Comparison of ENCODE assay signal across 29 mouse cellular contexts in genomic region chr13:67791921-67792455, GRCm38 (mm10). TPM values are rescaled to one million over a fixed set of nuclear protein-coding genes. Genes with fewer than 3 reads are reported as not detected.
"Had no signal": no experiment of that assay in that cellular context is flagged by ENCODE, and none has a peak within 500 bp of the region (broad histone marks: within the 10 kb centered on the region; RNA-seq: fewer than 3 reads in every experiment).

No protein-coding gene starts in this region.

- ATAC-seq: hindbrain, postnatal 0 days; intestine, embryonic 16.5 days; liver, embryonic 12.5 days had no signal

- H3K9ac ChIP-seq: heart, embryonic 12.5 days; hindbrain, embryonic 13.5 days; hindbrain, embryonic 15.5 days; kidney, embryonic 15.5 days; limb, embryonic 13.5 days; limb, embryonic 15.5 days; liver, embryonic 12.5 days; liver, embryonic 14.5 days had no signal

- H3K4me1 ChIP-seq: heart, embryonic 10.5 days; heart, embryonic 12.5 days; hindbrain, embryonic 13.5 days; hindbrain, embryonic 15.5 days; kidney, embryonic 15.5 days; limb, embryonic 13.5 days; limb, embryonic 15.5 days; liver, embryonic 12.5 days had no signal

- H3K4me3 ChIP-seq: gastrocnemius, adult 2 months; heart, embryonic 10.5 days; heart, embryonic 12.5 days; hindbrain, embryonic 13.5 days; hindbrain, embryonic 15.5 days; kidney, embryonic 15.5 days; left cerebral cortex, adult 2 months; limb, embryonic 13.5 days; limb, embryonic 15.5 days; liver, embryonic 12.5 days had no signal

- H3K27ac ChIP-seq: gastrocnemius, adult 2 months; heart, embryonic 10.5 days; hindbrain, embryonic 13.5 days; hindbrain, embryonic 15.5 days; hindbrain, postnatal 0 days; kidney, embryonic 15.5 days; kidney, postnatal 0 days; left cerebral cortex, adult 2 months; limb, embryonic 13.5 days; limb, embryonic 15.5 days; liver, embryonic 12.5 days; liver, embryonic 14.5 days had no signal

- H3K9me3 ChIP-seq: heart, embryonic 10.5 days; limb, embryonic 15.5 days had no signal

- DNase-seq: gastrocnemius, adult 2 months; gastrocnemius, postnatal 10 days; gastrocnemius, postnatal 25 days; heart, adult 18-20 months; heart, postnatal 14 days; heart, postnatal 36 days; kidney, adult 11 months; kidney, adult 2 months; kidney, adult 9 months; kidney, postnatal 14 days; kidney, postnatal 36 days; layer of hippocampus, adult 9-11 months; left cerebral cortex, postnatal 4 days; lung, adult 18-20 months had no signal

- H3K27me3 ChIP-seq: heart, embryonic 12.5 days; hindbrain, embryonic 13.5 days; hindbrain, embryonic 15.5 days; kidney, embryonic 15.5 days; limb, embryonic 13.5 days; limb, embryonic 15.5 days; liver, embryonic 12.5 days had no signal

- H3K4me2 ChIP-seq: heart, embryonic 12.5 days; hindbrain, embryonic 13.5 days; hindbrain, embryonic 15.5 days; kidney, embryonic 15.5 days; limb, embryonic 13.5 days; limb, embryonic 15.5 days; liver, embryonic 12.5 days had no signal

RNA-seq across cellular contexts. Expression of gene Gm10037, which starts 38.9 kb away (rescaled TPM):
- total RNA-seq: gastrocnemius, postnatal 10 days; hematopoietic stem cell, adult 5-6 weeks had no signal
- polyA plus RNA-seq: liver, embryonic 16.5 days had no signal
